Mouse (Mus musculus): ENCODE measurements around the gene Mfap3.

Gene Mfap3

DNA sequence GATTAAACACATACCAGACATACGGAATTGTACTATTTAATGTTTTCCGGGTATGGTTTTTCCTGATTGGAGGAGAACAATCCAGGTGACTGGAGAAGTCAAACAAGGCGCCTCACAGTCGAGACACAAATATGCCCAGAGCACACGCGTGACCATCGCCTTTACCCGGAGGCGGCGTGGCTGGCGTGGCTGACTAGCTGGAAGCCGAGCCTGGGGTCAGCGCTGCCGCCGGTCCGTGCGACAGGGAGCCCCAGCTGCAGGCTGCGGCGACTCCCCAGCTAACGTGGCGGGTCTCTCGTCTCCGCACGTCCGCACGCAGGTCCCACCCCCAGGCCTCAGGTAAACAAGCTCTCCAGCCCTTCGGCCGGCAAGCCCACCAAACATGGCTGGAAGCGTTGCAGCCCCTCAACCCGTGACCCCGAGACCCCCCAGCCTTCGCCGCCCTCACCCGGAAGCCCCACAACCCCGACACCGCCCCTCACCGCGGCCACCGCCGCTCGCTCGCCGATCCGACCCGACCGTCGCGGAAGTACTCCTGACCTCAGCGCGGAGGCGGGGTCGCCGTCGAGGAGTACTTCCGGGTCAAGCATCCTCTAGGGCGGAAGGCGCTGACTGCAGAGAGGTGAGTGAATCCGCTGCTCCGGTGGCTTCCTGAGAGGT, at the start of gene Mfap3, which contains the start of gene Fam114a2:
TSS of gene Mfap3 (plus strand) at position 574 of the 660 bp plus-strand sequence.
TSS of gene Fam114a2 (minus strand) at position 527 of the 660 bp plus-strand sequence.
- in situ Hi-C loops (cut with MboI, MseI): no loop called here

GRCm38 (mm10) chr11:57468706-57469105, 49.8 kb upstream of the Mfap3 start:
- in situ Hi-C loops (cut with MboI, MseI): loop anchor here (5.0 to 25.0 kb wide), 2 partner anchors 46 to 1331 kb away; no protein-coding TSS in a partner anchor

- in situ Hi-C loops (cut with MboI, MseI): loop anchor here (25.0 kb wide), 1 partner anchor 1333 kb away; no protein-coding TSS in a partner anchor
Observed at GRCm38 (mm10) chr11:57470056-57470455, 48.4 kb upstream of the Mfap3 start.

- in situ Hi-C loops (cut with MboI, MseI): loop anchor here (25.0 kb wide), 1 partner anchor 1334 kb away; no protein-coding TSS in a partner anchor
Observed at GRCm38 (mm10) chr11:57470979-57471378, 47.5 kb upstream of the Mfap3 start.

- in situ Hi-C loops (cut with MboI, MseI): loop anchor here (25.0 kb wide), 1 partner anchor 1337 kb away; no protein-coding TSS in a partner anchor
Observed at GRCm38 (mm10) chr11:57474296-57474941, 44.0 kb upstream of the Mfap3 start.

DNA sequence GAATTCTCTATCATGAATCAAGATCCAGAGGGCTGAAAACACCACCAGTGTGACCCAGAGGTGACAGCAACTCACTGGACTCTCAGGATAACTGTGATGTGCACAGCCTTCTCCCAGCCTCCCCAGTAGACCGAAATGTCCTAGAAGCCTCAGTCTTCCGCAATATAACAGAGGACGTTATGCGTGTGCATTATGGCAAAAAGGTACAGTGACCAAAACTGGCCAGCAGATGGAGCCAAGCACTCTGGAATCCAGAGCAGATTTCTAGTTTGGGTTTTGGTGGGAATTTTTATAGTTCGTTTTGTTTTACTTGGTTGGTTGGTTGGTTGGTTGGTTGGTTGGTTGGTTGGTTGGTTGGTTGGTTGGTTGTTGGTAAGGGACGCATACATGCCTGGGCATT, 43.3 kb upstream of the Mfap3 start:
- in situ Hi-C loops (cut with MboI, MseI): no loop called here

GRCm38 (mm10) chr11:57478077-57478476, 40.4 kb upstream of the Mfap3 start:
- in situ Hi-C loops (cut with MboI, MseI): no loop called here

DNA sequence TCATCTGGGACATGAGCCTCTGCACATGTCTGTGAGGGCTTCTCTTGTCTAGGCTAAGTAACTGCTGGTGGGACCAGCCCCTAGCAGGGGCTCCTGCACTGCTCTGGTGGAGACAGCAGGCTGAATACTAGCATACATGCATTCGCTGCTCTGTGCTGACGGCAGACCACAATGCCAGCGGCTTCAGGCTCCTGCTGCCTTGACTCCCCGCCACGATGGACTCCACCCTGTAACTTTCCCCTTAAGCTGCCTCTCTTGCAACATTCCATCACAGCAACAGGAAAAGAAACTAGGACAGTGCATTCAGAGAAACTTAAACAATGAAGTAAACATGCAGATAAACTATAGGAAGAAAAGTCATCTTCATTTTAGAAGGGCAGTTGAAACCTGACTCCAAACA, 30.0 kb upstream of the Mfap3 start:
- in situ Hi-C loops (cut with MboI, MseI): no loop called here

GRCm38 (mm10) chr11:57496462-57497039, 21.9 kb upstream of the Mfap3 start:
- in situ Hi-C loops (cut with MboI, MseI): no loop called here

DNA sequence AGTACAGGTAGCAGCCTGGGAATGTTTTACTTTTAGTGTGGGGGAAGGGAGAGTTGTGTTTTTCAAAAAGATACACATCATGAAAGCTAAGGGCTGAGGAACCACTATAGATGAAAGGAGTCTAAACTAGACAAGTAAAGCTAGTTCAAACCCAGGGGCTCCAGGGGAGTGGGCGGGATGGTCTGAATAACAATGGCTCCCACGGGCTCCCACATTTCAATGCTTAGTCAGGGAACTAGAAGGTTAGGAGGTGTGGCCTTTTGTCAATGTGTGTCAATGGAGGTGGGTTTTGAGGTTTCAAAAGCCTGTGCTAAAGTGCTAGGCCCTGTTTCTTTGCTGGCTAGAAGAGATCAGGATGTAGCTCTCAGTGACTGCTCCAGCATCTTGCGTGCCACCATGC, 20.8 kb upstream of the Mfap3 start:
- in situ Hi-C loops (cut with MboI, MseI): no loop called here

GRCm38 (mm10) chr11:57498215-57498614, 20.2 kb upstream of the Mfap3 start:
- in situ Hi-C loops (cut with MboI, MseI): no loop called here

GRCm38 (mm10) chr11:57503155-57503554, 15.3 kb upstream of the Mfap3 start:
- in situ Hi-C loops (cut with MboI, MseI): no loop called here

- in situ Hi-C loops (cut with MboI, MseI): no loop called here
Observed at GRCm38 (mm10) chr11:57506899-57507298, 11.6 kb upstream of the Mfap3 start.

- in situ Hi-C loops (cut with MboI, MseI): no loop called here
Observed at GRCm38 (mm10) chr11:57515218-57515617, 3.2 kb upstream of the Mfap3 start.

DNA sequence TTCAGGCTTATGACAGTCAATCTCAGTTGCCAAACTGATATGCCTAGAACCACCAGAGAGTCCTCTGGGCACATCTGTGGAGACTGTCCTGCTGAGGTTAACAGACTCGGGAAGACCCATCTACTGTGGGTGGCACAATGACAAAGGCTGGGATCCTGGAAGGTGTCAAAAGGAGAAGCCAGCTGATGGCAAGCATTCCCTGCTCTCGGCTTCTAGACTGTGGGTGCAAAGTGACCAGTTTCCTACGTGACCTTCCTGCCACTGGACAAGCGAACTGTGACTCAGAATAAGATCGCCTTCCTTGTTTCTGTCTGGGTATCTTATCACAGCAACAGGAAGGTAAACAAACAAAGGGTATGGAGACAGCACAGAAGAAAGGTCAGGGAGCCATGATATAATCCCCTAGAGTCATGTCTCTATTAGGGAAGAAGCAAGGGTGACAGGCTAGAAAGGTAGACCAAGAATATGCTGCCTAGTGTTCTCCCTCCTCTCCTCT, 1.5 kb upstream of the Mfap3 start:
- in situ Hi-C loops (cut with MboI, MseI): no loop called here

GRCm38 (mm10) chr11:57518751-57519148, 286 bp downstream of the Mfap3 start:
- in situ Hi-C loops (cut with MboI, MseI): no loop called here

DNA sequence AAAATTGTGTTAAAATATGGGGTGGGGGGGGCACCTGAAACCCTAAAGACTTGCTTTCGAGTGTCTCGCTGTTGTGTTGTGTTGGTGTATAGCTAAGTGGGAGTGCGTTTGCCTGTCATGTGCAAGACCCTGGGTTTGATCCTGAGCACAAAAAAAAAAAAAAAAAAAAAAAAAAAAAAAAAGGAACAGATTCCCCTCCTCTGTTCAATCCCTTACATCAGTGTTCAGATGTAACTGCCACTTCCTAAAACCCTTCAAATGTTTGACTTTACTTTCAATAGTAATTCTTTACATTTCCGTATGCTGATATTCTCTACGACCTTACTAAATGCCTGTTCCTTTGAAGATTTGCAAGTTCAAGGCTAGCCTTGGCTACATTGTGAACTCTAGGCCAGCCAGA, 840 bp downstream of the Mfap3 start:
- in situ Hi-C loops (cut with MboI, MseI): no loop called here

- in situ Hi-C loops (cut with MboI, MseI): no loop called here
Observed at GRCm38 (mm10) chr11:57521206-57521605, 2.7 kb downstream of the Mfap3 start.

DNA sequence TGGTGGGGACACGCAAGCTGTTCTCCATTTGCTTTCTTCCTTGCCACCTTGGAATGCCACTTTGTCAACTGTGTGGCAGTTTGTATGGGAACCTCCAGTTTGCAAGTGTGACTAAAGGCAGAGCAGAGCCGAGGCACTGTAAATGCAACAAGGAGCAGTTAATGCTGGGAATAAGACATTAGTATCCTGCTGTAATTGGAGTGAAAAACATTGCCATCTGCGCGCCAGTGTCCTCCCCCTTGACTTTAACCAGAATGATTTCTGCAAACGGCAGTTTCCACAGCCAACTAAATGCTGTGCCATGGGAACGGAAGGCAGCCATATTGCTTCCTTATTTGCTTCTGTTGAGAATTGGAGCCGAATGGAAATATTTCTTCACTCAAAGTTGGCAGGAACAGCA, 3.6 kb downstream of the Mfap3 start:
- in situ Hi-C loops (cut with MboI, MseI): no loop called here

GRCm38 (mm10) chr11:57523418-57523817, 5.0 kb downstream of the Mfap3 start:
- in situ Hi-C loops (cut with MboI, MseI): no loop called here

DNA sequence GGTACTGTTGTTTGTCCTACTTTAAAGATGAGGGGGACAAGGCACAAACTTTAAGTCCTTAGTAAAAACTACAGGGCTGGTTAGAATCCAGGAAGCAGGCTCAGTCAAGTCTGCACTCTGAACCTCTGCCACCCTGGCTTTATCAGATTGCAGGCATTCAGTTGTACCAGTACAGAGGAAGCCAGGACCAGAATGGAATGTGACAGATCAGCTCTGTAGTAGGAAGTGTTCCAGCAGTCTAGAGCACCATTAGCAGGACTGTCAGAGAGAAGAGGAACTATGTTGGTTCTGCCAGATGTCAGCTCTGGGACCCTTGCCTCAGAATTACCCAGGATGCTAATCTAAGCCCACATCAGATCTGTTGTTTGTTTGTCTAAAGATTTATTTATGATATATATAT, 6.1 kb downstream of the Mfap3 start:
- in situ Hi-C loops (cut with MboI, MseI): no loop called here

- in situ Hi-C loops (cut with MboI, MseI): loop anchor here (5.0 kb wide), 1 partner anchor 91 kb away; no protein-coding TSS in a partner anchor
Observed at GRCm38 (mm10) chr11:57525900-57526299, 7.4 kb downstream of the Mfap3 start.
